Mouse (Mus musculus): ENCODE results near the gene Hspb2.
A peak's percentile ranks its signal among the peaks of the same experiment; 100 is the strongest.

The Hspb2 gene

GRCm38 (mm10) chr9:50746214-50746677 is 5.9 kb downstream of the Hspb2 start, which contains the start of gene 2310030G06Rik:
Gene 2310030G06Rik, minus strand, starts transcription at chr9:50746536.
- DNase-seq: peak; percentile 80

- DNase-seq: no peak
Measured at GRCm38 (mm10) chr9:50745806-50746205, 6.3 kb downstream of the Hspb2 start.

GRCm38 (mm10) chr9:50742744-50743143 is 9.4 kb downstream of the Hspb2 start:
- no peak for DNase-seq

DNA sequence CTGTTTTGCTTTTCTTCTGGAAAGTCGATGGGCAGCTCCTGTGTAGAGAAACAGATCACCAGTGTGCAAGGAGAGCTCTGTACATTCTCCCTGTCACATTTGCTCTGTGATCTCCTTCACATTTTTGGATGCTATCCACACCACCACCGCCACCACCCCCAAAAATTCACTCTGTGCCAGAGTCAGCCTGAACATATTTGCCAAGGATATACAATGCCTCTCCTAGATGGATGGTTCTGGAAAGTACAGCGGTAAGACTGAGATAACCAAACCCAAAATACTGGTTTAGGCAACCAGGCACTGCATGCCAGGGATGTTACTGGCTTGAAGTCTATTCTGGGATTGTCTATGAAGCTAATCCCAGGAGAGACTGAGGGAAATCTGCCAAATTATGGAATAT is 9.9 kb downstream of the Hspb2 start:
- DNase-seq: no peak

GRCm38 (mm10) chr9:50740867-50741784 is 11.0 kb downstream of the Hspb2 start:
- no peak for DNase-seq

GRCm38 (mm10) chr9:50738914-50739870 is 13.0 kb downstream of the Hspb2 start, which contains the start of gene Dixdc1:
Gene Dixdc1, minus strand, starts transcription at chr9:50739517.
- peak; percentile 96 for DNase-seq

DNA sequence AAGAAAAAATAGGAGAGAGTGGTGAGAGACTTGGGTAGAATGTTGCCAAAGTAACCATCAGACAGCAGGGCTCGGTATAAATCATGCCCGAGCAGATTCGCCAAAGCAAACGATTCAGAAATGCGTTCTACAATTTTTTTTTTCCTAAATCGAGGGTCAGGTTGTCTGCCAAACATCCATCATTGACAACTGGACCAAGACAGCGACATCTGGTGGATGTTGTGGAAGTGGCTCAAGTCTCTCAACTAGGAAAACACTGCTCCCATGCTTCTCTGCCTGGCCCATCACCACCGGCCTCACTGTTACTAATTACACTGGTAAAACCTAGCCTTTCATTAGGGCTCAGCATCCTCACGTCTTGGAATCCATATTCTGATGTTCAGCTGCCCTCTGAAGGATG is 17.2 kb downstream of the Hspb2 start:
- peak; percentile 75 for DNase-seq

DNA sequence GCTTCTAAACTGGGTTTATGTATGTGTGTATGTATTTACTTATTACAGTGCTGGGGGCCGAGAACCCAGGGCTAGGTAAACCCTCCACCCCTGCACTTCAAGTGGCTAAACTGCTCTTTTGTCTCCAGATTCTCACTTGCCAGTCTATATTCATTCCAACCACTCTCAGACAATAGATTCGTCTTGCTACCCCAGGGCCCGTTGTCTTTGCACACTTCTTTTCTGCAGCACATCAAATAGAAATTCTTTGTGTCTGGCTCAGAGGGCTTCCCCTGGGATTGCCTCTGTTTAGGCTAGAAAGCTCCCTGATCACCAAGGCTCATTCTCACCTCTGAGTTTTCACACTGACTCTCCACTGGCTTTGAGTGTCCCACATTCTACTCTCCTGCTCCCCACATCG is 19.6 kb downstream of the Hspb2 start:
- no peak for DNase-seq

GRCm38 (mm10) chr9:50729600-50729999 is 22.6 kb downstream of the Hspb2 start:
- DNase-seq: peak; percentile 48

GRCm38 (mm10) chr9:50727925-50728651 is 24.1 kb downstream of the Hspb2 start:
- peak; percentile 86 for DNase-seq

DNA sequence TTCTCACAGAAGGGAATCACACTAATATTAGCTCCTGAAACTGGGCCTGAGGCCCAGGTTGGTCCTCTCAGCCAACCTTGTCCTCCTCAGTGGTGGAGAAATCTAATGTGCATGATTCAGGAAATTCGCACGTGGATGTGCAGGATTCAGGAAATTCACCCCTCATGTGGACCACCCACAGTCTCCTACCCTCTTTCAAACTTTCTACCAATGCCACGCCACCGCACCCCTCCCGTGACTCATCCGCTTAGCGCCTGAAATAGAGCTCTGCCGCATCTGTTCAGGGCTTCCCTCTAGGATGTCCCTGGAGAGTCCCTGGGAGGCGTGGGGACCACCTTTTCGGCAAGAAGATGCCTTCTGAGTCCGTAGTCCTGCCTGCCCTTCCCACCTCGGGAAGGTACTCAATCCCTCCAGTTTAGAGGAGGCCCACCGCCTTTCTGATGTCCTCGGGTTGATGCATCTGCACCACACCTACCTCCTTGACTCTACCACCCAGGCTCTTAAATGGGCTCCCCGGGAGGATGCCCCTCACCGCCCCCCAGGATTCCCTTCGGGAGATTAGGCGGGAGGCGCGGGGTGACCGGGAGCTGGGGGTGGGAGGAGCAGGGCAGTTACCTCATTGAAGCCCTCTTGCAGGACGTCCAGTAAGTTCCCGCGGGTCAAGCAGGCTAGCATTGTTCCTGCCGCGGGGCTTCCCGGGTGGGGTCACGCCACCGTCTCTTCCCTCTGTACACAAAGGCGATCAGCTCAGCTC is 24.8 kb downstream of the Hspb2 start:
- DNase-seq: no peak

- DNase-seq: no peak
Measured at GRCm38 (mm10) chr9:50725921-50726590, 26.1 kb downstream of the Hspb2 start.

DNA sequence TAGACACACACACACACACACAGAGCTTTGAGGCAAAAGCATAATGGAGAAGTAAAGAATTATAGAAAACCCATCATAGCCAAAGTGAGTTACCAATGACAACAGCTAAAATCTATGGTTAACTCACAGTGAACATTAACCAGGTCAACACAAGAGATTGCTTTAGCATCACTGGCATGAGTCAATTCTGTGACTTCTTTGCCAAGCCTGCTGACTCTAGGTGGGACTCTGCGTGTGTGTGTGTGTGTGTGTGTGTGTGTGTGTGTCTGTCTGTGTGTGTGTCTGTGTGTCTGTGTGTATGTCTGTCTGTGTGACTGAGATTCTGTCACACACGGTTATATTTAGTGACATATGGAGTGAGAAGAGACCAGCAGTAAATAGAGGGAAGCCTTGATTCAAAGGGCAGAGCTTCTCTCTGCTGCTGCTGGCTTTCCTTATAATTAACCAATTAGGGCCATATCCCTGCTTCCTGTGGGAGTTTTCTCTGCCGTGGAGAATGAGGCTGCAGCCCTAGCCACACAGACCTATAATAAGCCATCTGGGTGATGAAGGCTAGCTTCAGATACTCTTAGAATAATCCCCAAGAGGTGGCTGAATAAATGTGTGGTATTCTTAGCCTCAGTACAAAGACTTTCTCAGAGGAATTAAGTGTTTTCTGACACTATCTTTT is 27.4 kb downstream of the Hspb2 start:
- DNase-seq: no peak

- no peak for DNase-seq
Measured at GRCm38 (mm10) chr9:50724147-50724546, 28.0 kb downstream of the Hspb2 start.

DNA sequence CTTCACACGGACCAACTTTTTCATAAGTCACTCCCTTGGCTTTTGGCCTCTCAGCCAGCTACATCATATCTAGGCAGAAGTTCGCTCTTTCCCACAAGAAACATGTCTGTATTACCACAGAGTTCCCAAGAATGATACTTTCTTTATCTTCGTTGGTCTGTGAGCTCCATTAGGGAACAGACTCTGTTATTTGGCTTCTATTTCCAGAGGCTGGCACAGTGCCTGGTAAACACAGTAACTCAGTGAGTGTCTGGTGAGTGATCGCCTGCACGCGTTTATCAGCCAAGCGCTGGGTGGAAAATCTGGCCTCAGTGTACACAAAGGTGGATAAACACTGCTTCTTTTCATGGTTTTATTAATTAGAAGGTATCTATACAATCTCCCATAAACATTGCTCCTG is 28.7 kb downstream of the Hspb2 start:
- peak; percentile 82 for DNase-seq

- no peak for DNase-seq
Measured at GRCm38 (mm10) chr9:50722451-50722911, 29.7 kb downstream of the Hspb2 start.

GRCm38 (mm10) chr9:50721061-50721460 is 31.1 kb downstream of the Hspb2 start:
- peak; percentile 37 for DNase-seq

DNA sequence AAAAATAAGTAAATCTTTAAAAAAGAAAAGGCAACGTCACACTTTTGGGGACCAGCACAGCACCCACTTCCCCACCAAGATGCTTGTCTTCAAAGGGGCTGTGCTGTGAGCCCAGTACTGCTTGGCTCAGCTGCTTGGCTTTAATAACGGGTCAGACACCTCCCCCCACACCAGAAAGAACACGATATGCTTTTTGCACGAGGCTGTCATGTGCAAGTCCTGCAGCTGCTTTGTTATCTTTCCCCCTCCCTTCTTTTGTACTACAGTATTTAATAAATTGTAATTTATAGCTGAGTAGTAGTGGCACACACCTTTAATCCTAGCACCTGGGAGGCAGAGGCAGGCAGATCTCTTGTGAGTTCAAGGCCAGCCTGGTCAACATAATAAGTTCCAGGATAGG is 33.3 kb downstream of the Hspb2 start:
- no peak for DNase-seq

- DNase-seq: no peak
Measured at GRCm38 (mm10) chr9:50714188-50714587, 38.0 kb downstream of the Hspb2 start.

DNA sequence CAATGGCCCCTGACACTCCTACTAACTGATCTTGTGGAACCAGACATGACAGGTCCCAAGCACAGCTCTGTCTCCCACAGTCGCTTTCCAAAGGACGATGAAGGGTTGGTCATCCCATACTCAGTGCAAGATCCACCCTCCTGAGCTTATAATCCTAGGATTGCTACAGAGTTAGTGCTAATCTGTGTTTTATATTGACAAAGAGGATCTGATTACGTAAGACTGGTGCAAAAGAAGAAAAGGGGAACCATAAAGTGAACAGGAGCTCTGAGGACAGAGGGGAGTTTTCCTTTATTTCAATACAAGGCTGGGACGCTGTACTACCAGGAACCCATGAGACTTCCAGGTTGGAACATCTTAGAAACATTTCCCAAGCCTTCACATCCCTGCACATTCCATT is 40.8 kb downstream of the Hspb2 start:
- no peak for DNase-seq

Data from kidney, postnatal 10 days (tissue).